In the genomic region with DNA sequence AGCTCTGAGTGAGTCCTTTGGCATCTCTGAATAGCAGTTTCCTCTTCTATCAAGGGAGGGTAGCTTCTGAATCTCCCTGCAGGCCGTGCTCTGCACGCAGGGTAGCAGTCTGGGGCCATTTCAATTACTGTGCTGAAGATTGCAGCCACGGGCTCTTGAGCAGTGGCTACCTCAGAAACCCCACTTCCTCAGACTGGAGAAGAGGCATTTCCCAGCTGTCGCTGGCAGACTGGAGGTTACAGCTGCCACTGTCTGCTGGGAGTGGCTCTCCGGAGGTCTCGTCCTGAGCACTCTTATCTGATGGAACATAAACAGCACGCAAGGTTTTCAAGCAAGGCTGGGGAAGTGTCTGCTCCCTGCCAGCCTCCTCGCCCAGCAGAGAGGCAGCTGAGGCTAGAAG, we compare ENCODE assay signal across 9 mouse cellular contexts. TPM values are rescaled to one million over a fixed set of nuclear protein-coding genes. Genes with fewer than 3 reads are reported as not detected.
DNase-seq lines count a peak whose midpoint lies in the region; ATAC-seq and TF ChIP-seq lines count a peak whose summit lies in the region.
"Had no signal": no experiment of that assay in that cellular context is flagged by ENCODE, and none has a peak within 500 bp of the region (broad histone marks: within the 10 kb centered on the region; RNA-seq: fewer than 3 reads in every experiment).

No protein-coding gene starts in this region.

- WGBS in liver, postnatal 0 days (ENCODE audit: insufficient replicate concordance), result 8% methylated on average over 8 of the region's 8 CpGs
- WGBS in limb, embryonic 10.5 days, result 16% methylated on average over 8 of the region's 8 CpGs

- no peak for ATAC-seq in liver, postnatal 0 days
- ATAC-seq in hematopoietic stem cell, adult 5-6 weeks (replicated peaks in 1 of 2; ENCODE audit: insufficient read depth in 1 of 2, low FRiP score in 2 of 2, low TSS enrichment in 1 of 2, low read depth in 1 of 2, poor library complexity in 2 of 2, severe bottlenecking in 2 of 2), result 0 out of 4 replicates have a peak, but pooled peaks have one; percentile 15 to 20
- ATAC-seq in activated CD4-positive, CD25-positive, alpha-beta regulatory T cell, adult 4 months, result no peak

- no peaks in the 10 kb centered on the region for H3K79me2 ChIP-seq in myocyte (ENCODE audit: control insufficient read depth, insufficient read depth)

- no peak for TF ChIP-seq POLR2A in myocyte (IDR thresholded peaks at IDR 0.05; ENCODE audit: insufficient read length, low read depth)

- H3K27me3 ChIP-seq in liver, postnatal 0 days (ENCODE audit: insufficient read depth, low read length), result no peaks in the 10 kb centered on the region
- peaks cover 30% of the 10 kb centered on the region for H3K27me3 ChIP-seq in limb, embryonic 10.5 days (ENCODE audit: low read depth, poor library complexity, severe bottlenecking)
- H3K27me3 ChIP-seq in myocyte (ENCODE audit: control insufficient read depth, insufficient read depth, insufficient read length), result no peaks in the 10 kb centered on the region

- TF ChIP-seq EP300 in liver, postnatal 0 days (IDR thresholded peaks at IDR 0.05; ENCODE audit: low read depth), result no peak

- H3K4me1 ChIP-seq in liver, postnatal 0 days (ENCODE audit: insufficient read depth), result 0 out of 2 replicates have a peak, but pooled peaks cover 2% of the 10 kb centered on the region
- peaks cover 24% of the 10 kb centered on the region for H3K4me1 ChIP-seq in limb, embryonic 10.5 days

- no peak overlapping the region for H3K4me2 ChIP-seq in liver, postnatal 0 days (ENCODE audit: low read depth, low read length)
- H3K4me2 ChIP-seq in myocyte (ENCODE audit: low read depth), result peak overlapping the region; percentile 25

- no peak overlapping the region for H3K4me3 ChIP-seq in liver, postnatal 0 days (ENCODE audit: low read depth, low read length)
- no peak overlapping the region for H3K4me3 ChIP-seq in limb, embryonic 10.5 days
- no peak overlapping the region for H3K4me3 ChIP-seq in myocyte

- H3K9me3 ChIP-seq in liver, postnatal 0 days (ENCODE audit: low read length), result no peaks in the 10 kb centered on the region
- H3K9me3 ChIP-seq in limb, embryonic 10.5 days (replicated peaks), result no peaks in the 10 kb centered on the region

- no peak overlapping the region for H3K27ac ChIP-seq in liver, postnatal 0 days (ENCODE audit: low read depth)
- H3K27ac ChIP-seq in limb, embryonic 10.5 days, result 0 out of 2 replicates have a peak overlapping the region, but pooled peaks have one; percentile 19

- no peaks in the 10 kb centered on the region for H3K36me3 ChIP-seq in liver, postnatal 0 days (replicated peaks; ENCODE audit: insufficient read depth, low read length)
- no peaks in the 10 kb centered on the region for H3K36me3 ChIP-seq in limb, embryonic 10.5 days
- H3K36me3 ChIP-seq in myocyte (ENCODE audit: control insufficient read depth, insufficient read depth), result no peaks in the 10 kb centered on the region

- DNase-seq in liver, result peak; percentile 20
- no peak for DNase-seq in liver, postnatal 0 days
- no peak for DNase-seq in limb, embryonic 10.5 days (ENCODE audit: low spot score)
- no peak for DNase-seq in kidney, adult 18-20 months
- DNase-seq: kidney, postnatal 14 days had no signal

- no peak overlapping the region for H3K9ac ChIP-seq in liver, postnatal 0 days (replicated peaks)

- no peak overlapping the region for H3ac ChIP-seq in myocyte (ENCODE audit: control insufficient read depth, insufficient read length)

- TF ChIP-seq CTCF in liver, postnatal 0 days (IDR thresholded peaks at IDR 0.05; ENCODE audit: low read depth), result no peak

TF ChIP-seq in myocyte, 11 proteins besides CTCF, POLR2A, EP300 and RAD21:
- TF ChIP-seq SRF (IDR thresholded peaks at IDR 0.05; ENCODE audit: control insufficient read depth, insufficient read length, low read depth) (no peak), MAX (IDR thresholded peaks at IDR 0.05; ENCODE audit: low read depth) (no peak), TCF12 (IDR thresholded peaks at IDR 0.05; ENCODE audit: insufficient read depth, poor library complexity, severe bottlenecking) (peak; percentile 73), MYOG (IDR thresholded peaks at IDR 0.05; ENCODE audit: control insufficient read depth in 1 of 3, insufficient read depth in 1 of 3, insufficient read length in 2 of 3, low read depth in 2 of 3) (peak; percentile 86 to 99 (median 99)), TCF3 (IDR thresholded peaks at IDR 0.05; ENCODE audit: insufficient read length, low read depth) (peak; percentile 86), CEBPB (IDR thresholded peaks at IDR 0.05; ENCODE audit: insufficient read depth, poor library complexity, severe bottlenecking) (no peak), MYOD1 (IDR thresholded peaks at IDR 0.05; ENCODE audit: control insufficient read depth in 1 of 3, insufficient read length in 2 of 3, low read depth in 2 of 3) (peak; percentile 93 to 97 (median 94))

RNA-seq across cellular contexts. Expression of a gene that starts 20.2 kb away (rescaled TPM):
- 0.18 TPM in 1 of 2 replicates, not detected in the other for polyA plus RNA-seq in liver, postnatal 0 days (2015; fragmentation: Nextera tagmentation; extraction: Ambion mirVana)
- not detected in 2 replicates for total RNA-seq in hematopoietic stem cell, adult 5-6 weeks (2017)
- 0.11 and 0.25 TPM in 2 replicates for polyA plus RNA-seq in limb, embryonic 10.5 days (2016; fragmentation: Nextera tagmentation; extraction: Ambion mirVana)
- 12.5 TPM for polyA plus RNA-seq in myocyte (2012; fragmentation: generic; extraction: Trizol)
- not detected for polyA plus RNA-seq in activated CD4-positive, CD25-positive, alpha-beta regulatory T cell, adult 4 months (2017; shearing (Covaris generic))
- total RNA-seq: neutrophil, adult 5-6 weeks had no signal

Comparison
In these comparisons a context has a peak if more than half of its experiments do, and no peak if none do; other contexts are left out.
1. ATAC-seq: peak in hematopoietic stem cell, adult 5-6 weeks (2 of 2); none in liver, postnatal 0 days (single experiment) and activated CD4-positive, CD25-positive, alpha-beta regulatory T cell, adult 4 months (single experiment).
2. RNA of a gene that starts 20.2 kb away (polyA plus RNA-seq): 12.5 TPM in myocyte (single experiment); 0.11 to 0.25 TPM in limb, embryonic 10.5 days, 0.18 TPM in liver, postnatal 0 days and not detected in activated CD4-positive, CD25-positive, alpha-beta regulatory T cell, adult 4 months; every median in the first group is over 10 times any median in the second.